Mouse (Mus musculus) heart, adult 2 months (tissue): Measurements from ENCODE around the gene 1810055G02Rik. TPM values are rescaled to one million over a fixed set of nuclear protein-coding genes. Genes with fewer than 3 reads are reported as not detected.

Source experiments
- DNase-seq, 2 experiments: peaks; one replicate each; pipeline ENCODE4 v3.0.0; 2021
- H3K27ac ChIP-seq: fragments of 200-600 bp; 2 replicates; pipeline ENCODE4 v1.8.1; 2022
- H3K27me3 ChIP-seq: fragments of 200-500 bp; 2 replicates; pipeline ENCODE4 v1.6.1; 2012; ENCODE audit warnings: mild to moderate bottlenecking, low read length, inconsistent platforms, mixed read lengths; ENCODE audit not compliant: control insufficient read depth, insufficient read depth
- H3K36me3 ChIP-seq: fragments of 200-500 bp; 2 replicates; pipeline ENCODE4 v1.6.1; 2012; ENCODE audit warnings: low read length, inconsistent platforms; ENCODE audit not compliant: control insufficient read depth, insufficient read depth
- H3K4me1 ChIP-seq: fragments of 200-500 bp; 2 replicates; pipeline ENCODE4 v1.6.1; 2011; ENCODE audit warnings: low read length; ENCODE audit not compliant: control insufficient read depth, insufficient read depth
- H3K4me3 ChIP-seq: fragments of 200-600 bp; 2 replicates; pipeline ENCODE4 v1.8.1; 2022
- H3K79me2 ChIP-seq: fragments of 200-500 bp; replicated peaks from 2 replicates; pipeline ENCODE4 v1.6.1; 2012; ENCODE audit warnings: mild to moderate bottlenecking, inconsistent platforms, low read length, moderate library complexity, mixed read lengths; ENCODE audit not compliant: control insufficient read depth, insufficient read depth
- H3K9ac ChIP-seq: fragments of 200-500 bp; 2 replicates; pipeline ENCODE4 v1.6.1; 2012; ENCODE audit warnings: low read depth, mild to moderate bottlenecking, control low read depth, inconsistent platforms, low read length, mixed read lengths
- CTCF ChIP-seq: fragments of 200-600 bp; IDR thresholded peaks from 2 replicates; pipeline ENCODE4 v1.8.1; 2022; ENCODE audit warnings: antibody characterized with exemption, mild to moderate bottlenecking, moderate library complexity
- EP300 ChIP-seq: fragments of 200-500 bp; IDR thresholded peaks from 2 replicates; pipeline ENCODE4 v1.6.1; 2011; ENCODE audit warnings: low read depth, low read length, control low read depth; ENCODE audit not compliant: insufficient read depth
- POLR2A ChIP-seq: fragments of 200-500 bp; IDR thresholded peaks from 2 replicates; pipeline ENCODE4 v1.6.1; 2011; ENCODE audit warnings: mild to moderate bottlenecking, low read depth, low read length, control low read depth; ENCODE audit not compliant: insufficient read depth
- WGBS: fragments of 180-500 bp; shearing (Covaris S2); methylation state at CpG from one replicate; pipeline ENCODE4 v1.1.7; 2018; 5-methylcytosine and 5-hydroxymethylcytosine counted together
- intact Hi-C: fragments of 180-260 bp; cut with DNase I; formaldehyde crosslinking; loops from one replicate; pipeline ENCODE4 v1.15.1; 2025
- polyA plus RNA-seq: library from polyadenylated mRNA; depleted of rRNA; stranded (reverse); fragments of >200 nt; gene quantifications from 2 replicates; pipeline ENCODE4 v1.2.3, GENCODE M21; 2012
- total RNA-seq, 2 experiments: library from RNA; stranded (reverse); gene quantifications; 2 replicates each; pipeline ENCODE4 v1.2.3; 2021

The 1810055G02Rik gene
- total and polyA plus RNA-seq, 3 experiments, result 8.1 to 17.9 (median 8.3) TPM

DNA sequence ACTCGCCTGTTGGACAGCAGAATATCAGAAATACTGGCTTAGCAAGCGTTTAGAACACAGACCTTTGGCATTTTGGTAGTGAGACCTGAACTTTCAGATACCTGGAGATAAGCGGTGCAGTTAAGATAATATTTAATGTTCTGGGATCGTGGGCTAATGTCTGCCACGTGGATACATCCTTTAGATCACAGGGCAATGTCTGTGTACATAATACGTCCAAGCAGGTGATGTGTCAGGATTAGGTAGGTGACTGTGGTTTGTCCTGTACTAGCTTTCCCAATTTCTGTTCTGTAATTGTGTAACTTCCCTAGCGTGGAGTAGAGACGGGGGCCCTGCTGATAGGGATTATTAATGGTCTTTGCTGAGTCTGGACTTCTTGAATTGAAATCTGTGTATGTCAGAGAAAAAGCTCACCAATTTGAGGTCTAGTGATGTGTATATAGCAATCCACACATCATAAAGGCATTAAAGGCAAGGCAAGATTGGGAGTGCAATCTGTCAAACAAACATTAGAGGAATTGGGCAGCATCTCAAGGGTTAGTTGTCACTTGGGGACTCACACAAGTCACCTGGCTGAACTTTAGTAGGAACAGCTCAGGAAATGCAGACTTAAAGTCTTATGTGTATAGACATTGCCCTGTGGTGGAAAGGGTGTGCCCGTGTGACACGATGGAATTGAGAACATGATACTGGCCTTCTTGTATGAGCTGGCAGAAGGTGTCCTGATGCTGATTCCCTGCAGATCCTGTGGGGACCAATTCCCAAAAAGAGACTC is 1.1 kb downstream of the 1810055G02Rik start:
- peaks cover 2% of the 10 kb centered on the region for H3K4me1 ChIP-seq
- H3K27ac ChIP-seq, result no peak overlapping the region; the same call in 1 of the 2 replicates
- TF ChIP-seq POLR2A (no peak), CTCF (no peak), EP300 (no peak)
- peak overlapping the region; percentile 92 for H3K4me3 ChIP-seq
- no peaks in the 10 kb centered on the region for H3K79me2 ChIP-seq
- no peaks in the 10 kb centered on the region for H3K36me3 ChIP-seq
- H3K27me3 ChIP-seq, result no peaks in the 10 kb centered on the region
- intact Hi-C loops, result no loop called here
- no peak overlapping the region for H3K9ac ChIP-seq
- no peak for DNase-seq
- 42% methylated on average over 10 of the region's 10 CpGs for WGBS

DNA sequence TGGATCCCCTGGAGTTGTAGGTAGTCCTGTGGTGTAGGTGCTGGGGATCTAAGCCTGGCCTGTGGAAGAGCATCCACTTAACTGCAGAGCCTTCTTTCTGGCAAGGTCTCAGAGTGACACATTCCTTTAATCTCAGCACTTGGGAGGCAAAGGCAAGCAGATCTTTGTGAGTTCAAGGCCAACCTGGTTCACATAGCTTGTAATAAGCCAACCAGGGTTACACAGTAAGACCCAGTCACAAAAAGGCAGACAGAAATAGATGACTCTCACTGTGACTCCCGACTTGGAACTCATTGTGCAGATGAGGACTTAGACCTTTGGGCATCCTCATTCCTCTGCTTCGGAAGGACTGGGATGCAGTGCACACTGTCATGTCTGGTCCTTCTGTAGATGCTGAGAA is 2.3 kb downstream of the 1810055G02Rik start:
- H3K79me2 ChIP-seq, result no peaks in the 10 kb centered on the region
- 78% methylated on average over 2 of the region's 2 CpGs for WGBS

DNA sequence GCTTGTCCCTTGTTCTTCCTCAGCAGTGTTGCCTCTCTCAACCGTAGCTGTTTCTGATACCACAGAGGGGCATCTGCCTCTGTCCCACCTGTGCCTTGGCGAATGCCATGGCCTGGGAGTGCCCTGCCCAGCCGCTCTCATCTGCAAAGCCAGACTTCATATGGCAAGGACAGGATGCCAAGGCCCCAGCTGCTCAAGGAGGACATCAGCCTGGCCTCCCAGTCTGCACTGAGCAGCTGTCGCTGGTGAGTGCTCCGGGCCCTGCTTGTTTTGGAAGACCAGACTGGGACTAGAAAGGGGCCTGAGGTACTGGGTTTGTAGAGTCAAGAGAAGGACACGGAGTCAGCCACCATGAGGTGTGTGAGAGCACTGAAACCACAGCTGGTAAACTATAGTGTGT is 6.3 kb downstream of the 1810055G02Rik start:
- Histone ChIP-seq H3K27me3 (no peaks in the 10 kb centered on the region), H3K9ac (no peak overlapping the region), H3K4me1 (peaks cover 3% of the 10 kb centered on the region; the same call in 1 of the 2 replicates), H3K4me3 (no peak overlapping the region), H3K79me2 (no peaks in the 10 kb centered on the region), H3K36me3 (no peaks in the 10 kb centered on the region), H3K27ac (no peak overlapping the region)
- no peak for TF ChIP-seq CTCF
- TF ChIP-seq EP300, result no peak
- no peak for TF ChIP-seq POLR2A
- DNase-seq, result no peak
- intact Hi-C loops, result no loop called here
- WGBS, result 83% methylated on average over 6 of the region's 6 CpGs

More for the DNA sequence above, 2.3 kb downstream of the 1810055G02Rik start:
- no peak for DNase-seq
- no peaks in the 10 kb centered on the region for H3K36me3 ChIP-seq
- intact Hi-C loops, result no loop called here
- no peak for TF ChIP-seq CTCF
- TF ChIP-seq EP300, result no peak
- no peak for TF ChIP-seq POLR2A
- no peak overlapping the region for H3K9ac ChIP-seq
- H3K4me1 ChIP-seq, result peaks cover 2% of the 10 kb centered on the region
- no peaks in the 10 kb centered on the region for H3K27me3 ChIP-seq
- no peak overlapping the region for H3K4me3 ChIP-seq
- no peak overlapping the region for H3K27ac ChIP-seq

DNA sequence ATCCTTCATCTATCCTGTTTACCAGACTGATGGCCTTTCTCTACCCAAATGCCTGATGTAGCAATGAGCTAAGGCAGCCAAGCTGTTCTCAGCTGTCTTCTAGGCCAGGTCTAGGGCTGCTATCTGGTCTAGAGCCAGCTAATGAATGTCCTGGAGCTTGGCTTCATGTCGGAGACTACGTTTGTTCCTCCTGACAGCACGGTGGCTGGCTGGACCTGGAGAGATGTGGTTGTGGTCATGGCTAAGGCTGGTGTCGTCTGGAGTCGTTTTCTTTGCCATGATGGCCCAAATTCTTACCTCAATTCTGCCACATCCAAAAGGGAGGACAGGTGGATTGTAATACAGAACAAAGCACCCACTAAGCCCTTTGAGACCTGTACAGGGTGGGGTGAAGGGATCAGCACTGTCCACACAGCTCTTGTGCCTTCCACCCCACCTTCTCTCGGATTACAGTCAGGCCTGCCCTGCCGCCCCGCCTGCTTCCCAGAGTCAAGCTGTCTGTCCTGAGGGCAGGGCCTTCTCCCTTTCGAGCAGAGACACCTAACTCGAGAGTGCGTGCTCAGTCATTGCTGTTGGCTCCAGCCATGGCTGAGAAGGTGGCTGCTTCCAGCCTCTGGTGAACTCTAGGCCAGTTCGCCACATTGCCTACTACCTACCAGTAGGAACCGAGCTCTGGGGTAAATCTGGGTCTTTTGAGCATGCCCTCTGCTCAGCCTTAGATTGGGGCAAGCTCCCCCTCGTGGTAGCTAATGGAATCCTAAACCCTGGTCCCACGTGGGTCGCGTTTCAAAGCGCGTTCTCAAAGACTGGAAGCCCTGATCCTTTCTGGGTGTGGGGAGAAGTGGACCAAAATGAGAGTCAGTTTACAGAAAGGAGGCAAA is 10.6 kb downstream of the 1810055G02Rik start:
- H3K27me3 ChIP-seq, result no peaks in the 10 kb centered on the region
- peak overlapping the region; percentile 39 for H3K9ac ChIP-seq
- peaks cover 3% of the 10 kb centered on the region; the same call in 1 of the 2 replicates for H3K4me1 ChIP-seq
- WGBS, result 48% methylated on average over 19 of the region's 19 CpGs
- intact Hi-C loops, result loop anchor here (1.0 to 2.0 kb wide), 2 partner anchors 16 to 94 kb away; no protein-coding TSS in a partner anchor
- DNase-seq, result peak; percentile 59 to 68
- TF ChIP-seq CTCF (no peak), POLR2A (no peak), EP300 (no peak)
- no peaks in the 10 kb centered on the region for H3K36me3 ChIP-seq
- peak overlapping the region; percentile 20; the same call in 1 of the 2 replicates for H3K27ac ChIP-seq
- peak overlapping the region; percentile 51 for H3K4me3 ChIP-seq
- no peaks in the 10 kb centered on the region for H3K79me2 ChIP-seq

DNA sequence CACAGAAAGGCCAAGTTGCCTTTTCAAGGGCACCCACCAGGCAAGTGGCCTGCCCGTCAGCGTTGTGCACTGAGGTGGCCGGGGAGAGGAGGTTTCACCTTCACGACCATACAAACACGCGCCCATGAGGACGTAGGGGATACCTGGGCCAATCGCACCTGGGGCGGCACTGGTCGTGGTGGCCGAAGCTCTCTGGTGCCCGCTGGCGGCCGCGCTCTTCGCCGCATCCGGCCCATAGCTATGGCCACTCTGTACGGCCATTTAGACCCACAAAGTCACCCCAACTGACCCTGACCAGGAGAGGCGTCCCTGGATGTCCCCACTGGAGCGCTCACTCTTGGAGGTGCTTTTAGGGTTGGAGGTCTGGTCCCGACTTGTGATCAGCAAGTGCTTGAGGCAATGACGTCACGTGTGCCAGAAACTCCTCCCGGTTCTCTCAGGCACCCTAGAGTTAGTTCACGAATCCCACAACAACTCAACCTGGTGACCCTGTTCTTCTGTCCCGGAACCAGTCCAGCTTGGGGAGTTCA is 11.3 kb downstream of the 1810055G02Rik start:
- Histone ChIP-seq H3K4me1 (peaks cover 3% of the 10 kb centered on the region; the same call in 1 of the 2 replicates), H3K79me2 (no peaks in the 10 kb centered on the region), H3K36me3 (no peaks in the 10 kb centered on the region), H3K27ac (peak overlapping the region; percentile 20; the same call in 1 of the 2 replicates), H3K9ac (peak overlapping the region; percentile 39), H3K4me3 (peak overlapping the region; percentile 51), H3K27me3 (no peaks in the 10 kb centered on the region)
- peak; percentile 77 to 83 for DNase-seq
- peak; percentile 77 for TF ChIP-seq CTCF
- no peak for TF ChIP-seq POLR2A
- TF ChIP-seq EP300, result 0 out of 2 replicates have a peak, but pooled peaks have one; percentile 23
- under 1% methylated on average over 27 of the region's 27 CpGs for WGBS
- intact Hi-C loops, result loop anchor here (1.0 to 2.0 kb wide), 2 partner anchors 17 to 95 kb away; no protein-coding TSS in a partner anchor
